Comparison of ENCODE assay signal across 19 mouse cellular contexts in genomic region chr4:48576361-48576760, GRCm38 (mm10). TPM values are rescaled to one million over a fixed set of nuclear protein-coding genes. Genes with fewer than 3 reads are reported as not detected.
DNase-seq lines count a peak whose midpoint lies in the region; ATAC-seq lines count a peak whose summit lies in the region.
"Had no signal": no experiment of that assay in that cellular context is flagged by ENCODE, and none has a peak within 500 bp of the region (broad histone marks: within the 10 kb centered on the region; RNA-seq: fewer than 3 reads in every experiment).

No protein-coding gene starts in this region.

- no peak overlapping the region for H3K4me2 ChIP-seq in forebrain, embryonic 12.5 days
- H3K4me2 ChIP-seq: embryonic facial prominence, embryonic 12.5 days had no signal

- H3K9me3 ChIP-seq in forebrain, embryonic 12.5 days, result no peaks in the 10 kb centered on the region
- H3K9me3 ChIP-seq: embryonic facial prominence, embryonic 10.5 days; embryonic facial prominence, embryonic 12.5 days had no signal

- H3K9ac ChIP-seq in forebrain, embryonic 12.5 days, result no peak overlapping the region
- H3K9ac ChIP-seq: embryonic facial prominence, embryonic 12.5 days had no signal

- 80% methylated on average over 7 of the region's 7 CpGs for WGBS in forebrain, embryonic 12.5 days

- ATAC-seq in forebrain, embryonic 12.5 days (ENCODE audit: low FRiP score), result no peak
- ATAC-seq: CD4-positive, CD25-positive, alpha-beta regulatory T cell, adult 4 months; forebrain, embryonic 14.5 days; forebrain, embryonic 16.5 days had no signal

- H3K36me3 ChIP-seq in forebrain, embryonic 12.5 days (replicated peaks), result no peaks in the 10 kb centered on the region
- H3K36me3 ChIP-seq: embryonic facial prominence, embryonic 10.5 days; embryonic facial prominence, embryonic 12.5 days had no signal

- DNase-seq in ES-CJ7 (ENCODE audit: low read depth, low spot score) (peak; percentile 49), R1 (ENCODE audit: low read depth, low spot score) (peak; percentile 85)
- DNase-seq in cerebellum, postnatal 25 days, result no peak
- no peak for DNase-seq in kidney, adult 8-10 months
- DNase-seq: adrenal gland, adult 2 months; adrenal gland, postnatal 10 days; adrenal gland, postnatal 25 days; cerebellum, adult 11 months; cerebellum, adult 18-20 months; cerebellum, adult 8-10 months; cerebellum, adult 9-11 months; cerebellum, postnatal 14 days had no signal

- no peak overlapping the region for H3K4me3 ChIP-seq in forebrain, embryonic 12.5 days (replicated peaks)
- H3K4me3 ChIP-seq: embryonic facial prominence, embryonic 10.5 days; embryonic facial prominence, embryonic 12.5 days had no signal

- H3K27me3 ChIP-seq in forebrain, embryonic 12.5 days, result peaks cover 5% of the 10 kb centered on the region; the same call in 1 of the 2 replicates
- H3K27me3 ChIP-seq: CH12.LX; embryonic facial prominence, embryonic 12.5 days had no signal

- peaks cover 10% of the 10 kb centered on the region for H3K4me1 ChIP-seq in forebrain, embryonic 12.5 days
- H3K4me1 ChIP-seq: embryonic facial prominence, embryonic 12.5 days had no signal

- H3K27ac ChIP-seq in forebrain, embryonic 12.5 days, result no peak overlapping the region
- H3K27ac ChIP-seq: embryonic facial prominence, embryonic 10.5 days; embryonic facial prominence, embryonic 12.5 days had no signal

RNA-seq across cellular contexts. Expression of gene Tmeff1, which starts 8.6 kb away (rescaled TPM):
- polyA plus RNA-seq in forebrain, embryonic 12.5 days (2016; fragmentation: Nextera tagmentation; extraction: Ambion mirVana), result 165 and 166 TPM in 2 replicates

RNA-seq across cellular contexts. Expression of gene Msantd3, which starts 36.6 kb away (rescaled TPM):
- 58.2 and 62.0 TPM in 2 replicates for polyA plus RNA-seq in forebrain, embryonic 12.5 days (2016; fragmentation: Nextera tagmentation; extraction: Ambion mirVana)
- polyA plus RNA-seq: CD4-positive, CD25-positive, alpha-beta regulatory T cell, adult 4 months had no signal

Comparison
In these comparisons a context has a peak if more than half of its experiments do, and no peak if none do; other contexts are left out.
1. DNase-seq: peak in ES-CJ7 (single experiment) and R1 (single experiment); none in cerebellum, postnatal 25 days (0 of 2) and kidney, adult 8-10 months (0 of 2).